Mouse (Mus musculus) neural tube, embryonic 13.5 days (tissue): Measurements from ENCODE around the gene Drg2. TPM values are rescaled to one million over a fixed set of nuclear protein-coding genes. Genes with fewer than 3 reads are reported as not detected.

Experiments used
- polyA plus RNA-seq: library from polyadenylated mRNA; unstranded; fragments of >200 nt; fragmentation: Nextera tagmentation; extraction: Ambion mirVana; gene quantifications from 2 replicates; pipeline ENCODE4 v1.2.1, GENCODE M21; 2015

The Drg2 gene
- polyA plus RNA-seq, 1 experiment from 2014 or later, result 92.5 TPM

Other genes with a start within 250 kb of the Drg2 start
- gene Srebf1, start 232.0 kb upstream of the Drg2 start, polyA plus RNA-seq, result 30.6 and 38.5 TPM in 2 replicates
- 52.8 and 61.4 TPM in 2 replicates for gene Tom1l2, start 101.7 kb upstream of the Drg2 start, polyA plus RNA-seq
- 3.8 TPM in 2 replicates for gene Drc3, start 101.3 kb upstream of the Drg2 start, polyA plus RNA-seq
- 19.2 and 20.2 TPM in 2 replicates for gene Gid4, start 37.4 kb upstream of the Drg2 start, polyA plus RNA-seq
- gene Atpaf2, start 36.1 kb upstream of the Drg2 start, polyA plus RNA-seq, result 39.4 and 41.2 TPM in 2 replicates
- gene Myo15, start 14.7 kb downstream of the Drg2 start, polyA plus RNA-seq, result 0.15 and 0.21 TPM in 2 replicates
- 22.3 and 24.2 TPM in 2 replicates for gene Alkbh5, start 81.8 kb downstream of the Drg2 start, polyA plus RNA-seq
- gene Llgl1, start 245.1 kb downstream of the Drg2 start, polyA plus RNA-seq, result 53.9 and 54.4 TPM in 2 replicates